Mouse (Mus musculus) cerebellum, adult 11 months (tissue): ENCODE results near the gene Lifr.

Source experiments
- DNase-seq: peaks from one replicate; pipeline ENCODE4 v3.0.0; 2022

Gene Lifr

GRCm38 (mm10) chr15:7129944-7130287 is 39.5 kb downstream of the Lifr start:
- DNase-seq: no peak

- no peak for DNase-seq
Measured at GRCm38 (mm10) chr15:7130691-7131225, 40.3 kb downstream of the Lifr start.

- DNase-seq: no peak
Measured at GRCm38 (mm10) chr15:7132741-7133140, 42.3 kb downstream of the Lifr start.

- DNase-seq: no peak
Measured at GRCm38 (mm10) chr15:7134454-7135052, 44.1 kb downstream of the Lifr start.

- no peak for DNase-seq
Measured at GRCm38 (mm10) chr15:7135982-7136562, 45.7 kb downstream of the Lifr start.

GRCm38 (mm10) chr15:7136912-7137311 is 46.5 kb downstream of the Lifr start:
- DNase-seq: no peak

GRCm38 (mm10) chr15:7137607-7138006 is 47.2 kb downstream of the Lifr start:
- no peak for DNase-seq

- DNase-seq: no peak
Measured at GRCm38 (mm10) chr15:7138471-7138870, 48.1 kb downstream of the Lifr start.

GRCm38 (mm10) chr15:7140322-7140721 is 49.9 kb downstream of the Lifr start:
- no peak for DNase-seq

GRCm38 (mm10) chr15:7141246-7141645 is 50.8 kb downstream of the Lifr start:
- DNase-seq: no peak

- DNase-seq: no peak
Measured at GRCm38 (mm10) chr15:7143689-7144170, 53.3 kb downstream of the Lifr start.

- no peak for DNase-seq
Measured at GRCm38 (mm10) chr15:7144542-7144941, 54.1 kb downstream of the Lifr start.

- DNase-seq: no peak
Measured at GRCm38 (mm10) chr15:7144942-7145341, 54.5 kb downstream of the Lifr start.

- no peak for DNase-seq
Measured at GRCm38 (mm10) chr15:7145555-7145954, 55.1 kb downstream of the Lifr start.

- no peak for DNase-seq
Measured at GRCm38 (mm10) chr15:7146529-7146928, 56.1 kb downstream of the Lifr start.

- no peak for DNase-seq
Measured at GRCm38 (mm10) chr15:7149796-7150195, 59.4 kb downstream of the Lifr start.

GRCm38 (mm10) chr15:7150591-7150990 is 60.2 kb downstream of the Lifr start:
- DNase-seq: no peak

GRCm38 (mm10) chr15:7152116-7152760 is 61.8 kb downstream of the Lifr start:
- no peak for DNase-seq

- DNase-seq: no peak
Measured at GRCm38 (mm10) chr15:7154010-7154736, 63.8 kb downstream of the Lifr start.

GRCm38 (mm10) chr15:7154737-7155090 is 64.3 kb downstream of the Lifr start:
- DNase-seq: no peak

GRCm38 (mm10) chr15:7157658-7158057 is 67.2 kb downstream of the Lifr start:
- no peak for DNase-seq

GRCm38 (mm10) chr15:7159869-7160268 is 69.5 kb downstream of the Lifr start:
- no peak for DNase-seq

GRCm38 (mm10) chr15:7160321-7160720 is 69.9 kb downstream of the Lifr start:
- DNase-seq: no peak

GRCm38 (mm10) chr15:7163851-7164250 is 73.4 kb downstream of the Lifr start:
- DNase-seq: no peak
